Mouse (Mus musculus): ENCODE data around the gene Hsd11b2.
A peak's percentile ranks its signal among the peaks of the same experiment; 100 is the strongest.

Hsd11b2 gene

GRCm38 (mm10) chr8:105562863-105563262 is 44.3 kb downstream of the Hsd11b2 start:
- no peak for DNase-seq (ENCODE audit: low spot score in 2 of 2)

DNA sequence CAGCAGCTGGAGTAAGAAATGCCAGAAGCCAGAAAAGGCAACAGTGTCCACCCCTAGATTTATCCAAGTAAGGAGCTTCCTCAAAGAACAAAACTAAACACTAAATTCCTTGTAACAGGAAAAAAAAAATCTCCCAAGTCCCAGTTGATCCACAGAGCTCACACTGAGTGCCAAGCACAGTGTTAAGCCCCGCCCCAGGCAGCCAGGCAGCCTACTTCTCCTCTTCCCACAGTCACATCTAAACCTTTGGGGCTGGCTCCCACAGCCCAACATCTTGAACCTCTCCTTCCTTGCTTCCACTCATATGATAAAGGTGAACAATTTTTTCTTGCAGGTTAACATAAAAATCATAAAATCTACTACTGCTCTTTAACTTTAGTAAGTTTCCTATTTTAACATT is 45.3 kb downstream of the Hsd11b2 start:
- no peak for DNase-seq (ENCODE audit: low spot score in 2 of 2)

GRCm38 (mm10) chr8:105564573-105565229 is 46.1 kb downstream of the Hsd11b2 start:
- DNase-seq (ENCODE audit: low spot score in 2 of 2) = peak; percentile 14 to 40

DNA sequence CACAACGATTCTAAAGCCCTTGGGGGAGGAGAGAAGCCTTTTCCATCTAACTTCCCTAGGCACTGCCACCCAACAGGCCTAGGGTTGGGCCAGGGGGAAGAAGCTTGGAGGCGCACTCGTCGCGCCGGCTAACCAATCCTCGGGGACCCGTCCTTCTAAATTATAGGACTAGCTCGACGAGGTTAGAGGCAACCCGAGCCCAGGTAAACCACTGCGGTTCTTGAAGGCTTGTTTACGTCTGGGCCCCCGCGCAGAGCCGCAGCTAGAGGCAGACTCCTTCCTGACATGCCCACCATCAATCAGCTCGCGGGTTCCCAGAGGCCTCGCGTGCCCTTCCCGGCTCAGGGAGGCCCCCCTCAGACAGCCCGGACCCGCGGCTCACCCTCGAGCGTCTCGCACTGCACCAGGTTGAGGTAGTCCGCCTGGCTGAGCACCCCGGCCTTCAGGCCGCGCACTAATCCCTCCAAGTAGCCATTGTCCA is 46.9 kb downstream of the Hsd11b2 start:
- no peak for DNase-seq (ENCODE audit: low spot score in 2 of 2)

DNA sequence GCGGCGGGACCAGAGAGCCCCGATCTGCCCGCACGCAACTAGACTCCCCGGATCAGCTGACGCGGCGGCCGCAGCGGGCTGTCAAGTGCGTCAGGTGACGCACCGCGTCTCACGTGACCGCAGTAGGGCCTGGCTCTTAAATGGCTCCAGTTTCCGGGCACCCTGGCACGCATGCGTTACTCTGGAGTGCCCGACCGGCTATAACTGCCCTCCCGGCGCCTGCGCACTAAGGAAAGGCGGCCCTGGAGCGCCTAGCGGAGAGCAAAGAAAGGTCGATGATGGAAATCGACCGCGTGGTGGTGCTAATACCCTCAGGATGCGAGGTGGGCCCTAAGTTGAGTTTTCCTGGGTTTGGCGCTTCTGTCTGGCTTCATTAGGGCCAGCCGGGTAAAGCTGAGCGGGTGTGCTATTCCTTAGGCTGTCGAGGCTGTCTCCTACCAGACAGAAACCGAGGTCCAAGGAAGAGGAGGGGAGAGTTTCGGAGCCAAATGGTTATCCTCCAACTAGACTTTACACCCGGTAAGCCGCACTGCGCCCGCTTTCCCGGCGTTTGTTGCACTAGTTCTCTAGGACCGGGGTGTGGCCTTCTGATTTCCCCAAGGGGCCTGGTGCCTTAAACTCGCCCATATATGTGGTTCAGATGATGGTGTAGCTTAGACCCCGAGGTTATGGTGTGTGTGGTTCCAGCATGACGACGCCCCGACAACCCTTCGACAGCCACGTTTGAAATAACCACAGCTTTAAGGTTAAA is 47.6 kb downstream of the Hsd11b2 start, which contains the start of gene Atp6v0d1:
Gene Atp6v0d1, minus strand, starts transcription at position 96 of the 751 bp plus-strand sequence.
- DNase-seq (ENCODE audit: low spot score in 2 of 2) = peak; percentile 100

DNA sequence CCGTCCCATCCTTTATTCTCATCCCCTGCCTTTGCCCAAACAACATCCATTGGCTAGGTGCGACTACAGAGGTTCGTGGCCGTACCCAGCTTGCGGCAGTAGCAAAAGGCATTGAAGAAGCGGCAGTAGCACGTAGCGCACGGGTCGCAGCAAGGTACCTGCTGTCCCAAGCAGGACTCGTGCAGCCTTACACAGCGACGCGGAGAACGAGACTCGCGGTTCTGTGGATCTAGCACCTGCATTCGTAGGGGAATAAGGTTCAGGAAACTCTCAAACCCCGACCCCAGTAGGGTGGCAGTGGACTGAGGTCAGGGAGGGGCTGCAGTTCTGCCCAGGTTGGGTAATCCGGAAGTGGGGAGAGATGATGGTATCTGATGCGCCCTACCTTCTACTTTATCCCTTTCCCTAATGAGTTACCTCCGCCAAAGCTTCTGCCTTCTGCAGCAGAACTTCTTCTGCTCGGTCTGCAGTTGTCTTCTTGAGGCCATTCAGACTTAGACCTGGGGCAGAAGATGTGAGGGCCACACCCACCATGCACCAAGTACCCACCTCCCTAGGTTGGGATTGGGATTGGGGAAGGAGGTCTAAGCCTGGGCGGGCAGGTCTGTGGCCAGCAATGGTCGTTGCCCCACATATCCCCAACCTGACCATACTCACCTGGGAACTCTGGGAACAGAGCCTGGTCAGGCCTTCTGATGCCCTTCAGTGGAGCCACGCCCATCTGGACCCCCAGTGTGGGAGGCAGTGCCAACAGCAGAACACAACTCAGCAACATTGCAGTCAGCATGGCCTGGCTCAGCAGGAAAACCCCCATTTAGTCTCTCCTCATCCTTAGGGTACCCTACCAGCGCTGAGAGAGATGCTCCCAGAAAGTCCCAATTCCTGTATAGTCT is 48.4 kb downstream of the Hsd11b2 start:
- peak; percentile 25 for DNase-seq (ENCODE audit: low spot score in 2 of 2)

DNA sequence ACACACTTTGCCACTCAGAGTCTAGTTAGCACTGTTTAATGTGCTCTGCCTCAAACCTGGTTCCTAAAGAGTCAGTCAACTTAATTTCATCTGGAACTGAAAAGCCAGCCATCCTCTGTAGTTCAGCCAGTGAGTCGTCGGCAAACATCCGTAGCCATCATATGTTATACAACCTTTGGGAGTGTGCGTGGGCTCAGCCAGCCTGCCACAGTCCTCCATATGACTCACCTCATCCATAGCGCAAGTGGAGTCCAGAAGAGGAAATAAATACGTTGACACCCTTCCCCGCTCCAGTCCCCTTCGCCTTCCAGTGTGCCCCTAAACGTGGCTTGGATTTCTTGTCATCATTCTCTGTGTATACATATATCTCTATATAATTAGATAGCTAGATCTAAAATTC is 53.3 kb downstream of the Hsd11b2 start:
- no peak for DNase-seq (ENCODE audit: low spot score in 2 of 2)

- DNase-seq (ENCODE audit: low spot score in 2 of 2) = no peak
Observed at GRCm38 (mm10) chr8:105573427-105573826, 54.9 kb downstream of the Hsd11b2 start.

Measured in spleen, postnatal 36 days (tissue).